Mouse (Mus musculus) liver, embryonic 14.5 days (tissue): Measurements from ENCODE around the gene Zbtb16. TPM values are rescaled to one million over a fixed set of nuclear protein-coding genes. Genes with fewer than 3 reads are reported as not detected.

Experiments used
- ATAC-seq: fragments of 200-750 bp; cut with Nextera tagmentation; 2 replicates; pipeline ENCODE4 v1.8.0; 2017; ENCODE audit warnings: moderate number of reproducible peaks, mild to moderate bottlenecking, moderate library complexity; ENCODE audit not compliant: insufficient read depth
- DNase-seq, 3 experiments: peaks; one replicate each; pipeline ENCODE4 v3.0.0-alpha.2; 2012 to 2013; ENCODE audit warnings: low read depth in 3 of 3, low spot score in 3 of 3
- H3K27ac ChIP-seq: fragments of 300-500 bp; sonication (generic); 2 replicates; pipeline ENCODE4 v1.5.1; 2014; ENCODE audit warnings: moderate library complexity, mild to moderate bottlenecking, control low read depth, inconsistent platforms
- H3K27me3 ChIP-seq: fragments of 300-500 bp; sonication (generic); 2 replicates; pipeline ENCODE4 v1.6.1; 2014; ENCODE audit warnings: mild to moderate bottlenecking, low read length, moderate library complexity; ENCODE audit not compliant: control insufficient read depth, insufficient read depth
- H3K36me3 ChIP-seq: fragments of 300-500 bp; sonication (generic); replicated peaks from 2 replicates; pipeline ENCODE4 v1.6.1; 2014; ENCODE audit warnings: low read depth; ENCODE audit not compliant: control insufficient read depth, insufficient read depth
- H3K4me1 ChIP-seq, 2 experiments: fragments of 200-500 bp in 1 of 2; fragments of 300-500 bp in 1 of 2; sonication (generic) in 1 of 2; replicated peaks; 2 replicates each; pipeline ENCODE4 v1.6.1; 2012 to 2014; ENCODE audit warnings: antibody characterized with exemption in 1 of 2, inconsistent platforms in 1 of 2, low read length in 1 of 2; ENCODE audit not compliant: control insufficient read depth in 2 of 2, insufficient read depth in 2 of 2
- H3K4me2 ChIP-seq: fragments of 300-500 bp; sonication (generic); 2 replicates; pipeline ENCODE4 v1.6.1; 2014; ENCODE audit warnings: low read depth, mild to moderate bottlenecking, control low read depth, moderate library complexity
- H3K4me3 ChIP-seq, 2 experiments: fragments of 200-500 bp in 1 of 2; fragments of 300-500 bp in 1 of 2; sonication (generic) in 1 of 2; 2 replicates each; pipeline ENCODE4 v1.5.1; 2012 to 2014; ENCODE audit warnings: low read depth in 2 of 2, low read length in 2 of 2, mild to moderate bottlenecking in 2 of 2, control low read depth in 1 of 2, inconsistent platforms in 1 of 2, moderate library complexity in 1 of 2; ENCODE audit not compliant: insufficient read depth in 1 of 2
- H3K9ac ChIP-seq: fragments of 300-500 bp; sonication (generic); replicated peaks from 2 replicates; pipeline ENCODE4 v1.6.1; 2014; ENCODE audit warnings: mild to moderate bottlenecking, control low read depth, moderate library complexity
- H3K9me3 ChIP-seq: fragments of 300-500 bp; sonication (generic); 2 replicates; pipeline ENCODE4 v1.6.1; 2016; ENCODE audit warnings: low read length, mixed read lengths; ENCODE audit not compliant: control insufficient read depth
- CTCF ChIP-seq: IDR thresholded peaks from 2 replicates; pipeline ENCODE4 v1.5.1; 2016; ENCODE audit warnings: antibody characterized with exemption, low read depth, control low read depth
- EP300 ChIP-seq: IDR thresholded peaks from 2 replicates; pipeline ENCODE4 v1.6.1; 2016; ENCODE audit warnings: antibody characterized with exemption, low read depth
- WGBS: fragments of 180-500 bp; shearing (Covaris S2); extraction: QIAGEN DNeasy Blood & Tissue Kit; methylation state at CpG from one replicate; pipeline ENCODE4 v1.1.7; 2014; ENCODE audit not compliant: insufficient replicate concordance; 5-methylcytosine and 5-hydroxymethylcytosine counted together
- polyA plus RNA-seq, 2 experiments: library from polyadenylated mRNA; depleted of rRNA in 1 of 2; stranded (reverse) in 1 of 2; unstranded in 1 of 2; fragments of >200 nt; fragmentation: Nextera tagmentation in 1 of 2; extraction: Ambion mirVana in 1 of 2; gene quantifications; 2 replicates each; pipeline versions ENCODE4 v1.2.1 to v1.2.3; 2012 to 2014

Gene Zbtb16
- polyA plus RNA-seq, 2 experiments, result 0.26 to 0.30 TPM

- no peak overlapping the region for H3K4me3 ChIP-seq
- no peak for ATAC-seq
- 52% methylated on average over 9 of the region's 9 CpGs for WGBS
- no peaks in the 10 kb centered on the region for H3K4me1 ChIP-seq
- H3K9me3 ChIP-seq, result no peaks in the 10 kb centered on the region
- H3K36me3 ChIP-seq, result no peaks in the 10 kb centered on the region
- H3K9ac ChIP-seq, result no peak overlapping the region
- no peak overlapping the region for H3K4me2 ChIP-seq
- DNase-seq, result no peak
- no peaks in the 10 kb centered on the region for H3K27me3 ChIP-seq
- no peak for TF ChIP-seq CTCF
- TF ChIP-seq EP300, result no peak
- H3K27ac ChIP-seq, result no peak overlapping the region
These were observed 174.6 kb downstream of the Zbtb16 start for GRCm38 (mm10) chr9:48661225-48662023.

DNA sequence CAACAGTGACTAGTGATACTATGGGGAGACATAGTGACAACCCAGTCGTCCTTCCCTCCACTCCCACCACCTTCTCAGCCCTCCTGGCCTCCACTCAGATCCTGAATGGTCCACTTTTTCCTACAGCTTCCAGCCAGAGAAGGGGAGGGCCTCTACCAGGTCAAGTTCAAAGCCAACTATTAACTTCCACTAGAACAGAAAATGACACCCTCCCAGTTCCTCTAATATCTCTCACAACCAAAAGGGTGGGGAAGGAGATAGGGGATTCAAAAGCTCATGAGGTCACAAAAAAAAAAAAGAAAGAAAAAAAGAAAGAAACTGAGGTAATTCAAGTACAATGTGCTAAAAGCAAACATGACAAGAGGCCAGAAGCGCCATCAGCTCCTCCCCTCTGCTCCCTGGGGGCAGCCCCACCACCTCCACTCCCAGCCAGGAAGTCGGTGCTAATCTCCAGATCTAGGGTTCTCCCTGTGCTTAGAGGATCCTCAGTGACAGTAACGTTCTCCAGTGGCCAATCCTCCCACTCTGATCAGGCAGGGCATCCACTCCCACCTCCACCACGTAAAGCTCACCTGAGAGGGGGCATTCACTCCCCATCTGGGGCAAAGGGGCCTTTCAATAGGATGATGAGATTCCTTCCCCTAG, 180.4 kb downstream of the Zbtb16 start:
- Histone ChIP-seq H3K27ac (peak overlapping the region; percentile 25; the same call in 1 of the 2 replicates), H3K4me1 (peaks cover 15 to 17% of the 10 kb centered on the region in 2 experiments), H3K27me3 (no peaks in the 10 kb centered on the region), H3K9ac (no peak overlapping the region), H3K36me3 (no peaks in the 10 kb centered on the region), H3K4me3 (no peak overlapping the region), H3K9me3 (no peaks in the 10 kb centered on the region), H3K4me2 (peak overlapping the region; percentile 41)
- 18% methylated on average over 5 of the region's 5 CpGs for WGBS
- TF ChIP-seq CTCF (no peak), EP300 (no peak)
- ATAC-seq (peak; percentile 58; the same call in 1 of the 2 replicates), DNase-seq (no peak)

- DNase-seq, result no peak
- Histone ChIP-seq H3K4me1 (peaks cover 15 to 22% of the 10 kb centered on the region in 2 experiments), H3K27me3 (no peaks in the 10 kb centered on the region), H3K4me2 (peak overlapping the region; percentile 41), H3K27ac (peak overlapping the region; percentile 20; the same call in 1 of the 2 replicates), H3K4me3 (no peak overlapping the region), H3K9me3 (no peaks in the 10 kb centered on the region), H3K9ac (no peak overlapping the region), H3K36me3 (no peaks in the 10 kb centered on the region)
- WGBS, result 12% methylated on average over 8 of the region's 8 CpGs
- ATAC-seq, result no peak
- TF ChIP-seq EP300 (no peak), CTCF (no peak)
These were observed 181.3 kb downstream of the Zbtb16 start for GRCm38 (mm10) chr9:48654730-48655129.

GRCm38 (mm10) chr9:48653399-48654070, 182.5 kb downstream of the Zbtb16 start:
- DNase-seq (no peak), ATAC-seq (no peak)
- H3K4me1 ChIP-seq, result peaks cover 24 to 27% of the 10 kb centered on the region in 2 experiments
- no peak overlapping the region for H3K4me3 ChIP-seq
- WGBS, result 57% methylated on average over 7 of the region's 7 CpGs
- no peak overlapping the region for H3K4me2 ChIP-seq
- H3K9ac ChIP-seq, result no peak overlapping the region
- no peaks in the 10 kb centered on the region for H3K9me3 ChIP-seq
- no peaks in the 10 kb centered on the region for H3K27me3 ChIP-seq
- H3K36me3 ChIP-seq, result no peaks in the 10 kb centered on the region
- TF ChIP-seq EP300 (no peak), CTCF (no peak)
- H3K27ac ChIP-seq, result no peak overlapping the region

GRCm38 (mm10) chr9:48652026-48652425, 184.0 kb downstream of the Zbtb16 start:
- Histone ChIP-seq H3K4me1 (peaks cover 24 to 27% of the 10 kb centered on the region in 2 experiments), H3K27ac (no peak overlapping the region), H3K4me3 (no peak overlapping the region), H3K9ac (no peak overlapping the region), H3K4me2 (no peak overlapping the region), H3K9me3 (no peaks in the 10 kb centered on the region), H3K27me3 (no peaks in the 10 kb centered on the region), H3K36me3 (no peaks in the 10 kb centered on the region)
- 71% methylated on average over 4 of the region's 4 CpGs for WGBS
- ATAC-seq, result no peak
- no peak for TF ChIP-seq EP300
- TF ChIP-seq CTCF, result no peak
- DNase-seq, result no peak
